Mouse (Mus musculus) liver, adult 2 months (tissue): ENCODE measurements around the gene N4bp1. TPM values are rescaled to one million over a fixed set of nuclear protein-coding genes. Genes with fewer than 3 reads are reported as not detected.

Source experiments
- DNase-seq: peaks from one replicate; pipeline ENCODE4 v3.0.0-alpha.2; 2011; ENCODE audit warnings: low read depth, low spot score; ENCODE audit errors: extremely low read depth
- H3K27ac ChIP-seq: fragments of 200-500 bp; replicated peaks from 2 replicates; pipeline ENCODE4 v1.5.1; 2012; ENCODE audit warnings: low read depth, mild to moderate bottlenecking, control low read depth, inconsistent platforms, low read length; ENCODE audit not compliant: insufficient read depth
- H3K27me3 ChIP-seq: fragments of 200-500 bp; 2 replicates; pipeline ENCODE4 v1.6.1; 2012; ENCODE audit warnings: mild to moderate bottlenecking, moderate library complexity, low read length, inconsistent platforms; ENCODE audit not compliant: control insufficient read depth, insufficient read depth
- H3K36me3 ChIP-seq: fragments of 200-500 bp; 2 replicates; pipeline ENCODE4 v1.6.1; 2012; ENCODE audit warnings: low read length, inconsistent platforms; ENCODE audit not compliant: control insufficient read depth, insufficient read depth
- H3K4me1 ChIP-seq: fragments of 200-500 bp; 2 replicates; pipeline ENCODE4 v1.6.1; 2011; ENCODE audit warnings: low read length; ENCODE audit not compliant: control insufficient read depth, insufficient read depth
- H3K4me3 ChIP-seq: fragments of 200-500 bp; 2 replicates; pipeline ENCODE4 v1.5.1; 2011; ENCODE audit warnings: low read depth, mild to moderate bottlenecking, control low read depth, low read length, moderate library complexity; ENCODE audit not compliant: insufficient read depth
- H3K79me2 ChIP-seq: fragments of 200-500 bp; 2 replicates; pipeline ENCODE4 v1.6.1; 2012; ENCODE audit warnings: inconsistent platforms, mild to moderate bottlenecking, low read length, moderate library complexity; ENCODE audit not compliant: control insufficient read depth, insufficient read depth
- H3K9ac ChIP-seq: fragments of 200-500 bp; 2 replicates; pipeline ENCODE4 v1.6.1; 2012; ENCODE audit warnings: low read depth, mild to moderate bottlenecking, control low read depth, inconsistent platforms, low read length
- CTCF ChIP-seq: fragments of 200-500 bp; IDR thresholded peaks from 2 replicates; pipeline ENCODE4 v1.5.1; 2011; ENCODE audit warnings: low read depth, low read length, control low read depth
- POLR2A ChIP-seq: fragments of 200-500 bp; IDR thresholded peaks from 2 replicates; pipeline ENCODE4 v1.6.1; 2011; ENCODE audit warnings: low read length, control low read depth; ENCODE audit not compliant: insufficient read depth; ENCODE audit errors: extremely low read depth
- WGBS: fragments of 180-500 bp; shearing (Covaris S2); methylation state at CpG from one replicate; pipeline ENCODE4 v1.1.7; 2018; 5-methylcytosine and 5-hydroxymethylcytosine counted together
- polyA plus RNA-seq: library from polyadenylated mRNA; depleted of rRNA; stranded (reverse); fragments of >200 nt; gene quantifications from 2 replicates; pipeline ENCODE4 v1.2.3, GENCODE M21; 2012
- total RNA-seq: library from RNA; depleted of rRNA; stranded (reverse); fragments of >200 nt; gene quantifications from 2 replicates; pipeline ENCODE4 v1.2.3, GENCODE M21; 2014

The N4bp1 gene
- total and polyA plus RNA-seq, 2 experiments = 3.5 to 5.1 TPM

- no peak overlapping the region for H3K27ac ChIP-seq
- no peaks in the 10 kb centered on the region for H3K4me1 ChIP-seq
- H3K27me3 ChIP-seq = no peaks in the 10 kb centered on the region; the same call in 1 of the 2 replicates
- H3K4me3 ChIP-seq = no peak overlapping the region
- H3K36me3 ChIP-seq = no peaks in the 10 kb centered on the region
- no peaks in the 10 kb centered on the region for H3K79me2 ChIP-seq
- DNase-seq = no peak
- H3K9ac ChIP-seq = no peak overlapping the region
- no peak for TF ChIP-seq POLR2A
- TF ChIP-seq CTCF = no peak
Observed at GRCm38 (mm10) chr8:86835881-86836280, 49.2 kb downstream of the N4bp1 start.

- TF ChIP-seq POLR2A (no peak), CTCF (no peak)
- Histone ChIP-seq H3K27me3 (no peaks in the 10 kb centered on the region; the same call in 1 of the 2 replicates), H3K9ac (no peak overlapping the region), H3K4me1 (no peaks in the 10 kb centered on the region), H3K79me2 (no peaks in the 10 kb centered on the region), H3K4me3 (no peak overlapping the region), H3K27ac (no peak overlapping the region), H3K36me3 (no peaks in the 10 kb centered on the region)
- no peak for DNase-seq
- WGBS = 90% methylated on average over 8 of the region's 8 CpGs
Observed at GRCm38 (mm10) chr8:86834496-86835260, 50.4 kb downstream of the N4bp1 start.

- Histone ChIP-seq H3K9ac (no peak overlapping the region), H3K27ac (no peak overlapping the region), H3K4me1 (no peaks in the 10 kb centered on the region), H3K36me3 (no peaks in the 10 kb centered on the region), H3K79me2 (no peaks in the 10 kb centered on the region), H3K27me3 (no peaks in the 10 kb centered on the region; the same call in 1 of the 2 replicates), H3K4me3 (no peak overlapping the region)
- 83% methylated on average over 1 of the region's 1 CpGs for WGBS
- TF ChIP-seq CTCF = no peak
- TF ChIP-seq POLR2A = no peak
- no peak for DNase-seq
Observed at GRCm38 (mm10) chr8:86833937-86834336, 51.1 kb downstream of the N4bp1 start.

- WGBS = 64% methylated on average over 2 of the region's 2 CpGs
Observed at GRCm38 (mm10) chr8:86828925-86829324, 56.1 kb downstream of the N4bp1 start.

GRCm38 (mm10) chr8:86827199-86827598 lies 57.9 kb downstream of the N4bp1 start:
- Histone ChIP-seq H3K27me3 (no peaks in the 10 kb centered on the region), H3K4me1 (no peaks in the 10 kb centered on the region), H3K4me3 (no peak overlapping the region), H3K79me2 (no peaks in the 10 kb centered on the region), H3K36me3 (no peaks in the 10 kb centered on the region), H3K27ac (no peak overlapping the region), H3K9ac (no peak overlapping the region)
- no peak for DNase-seq
- 95% methylated on average over 5 of the region's 5 CpGs for WGBS
- no peak for TF ChIP-seq POLR2A
- no peak for TF ChIP-seq CTCF

More at GRCm38 (mm10) chr8:86828925-86829324, 56.1 kb downstream of the N4bp1 start:
- TF ChIP-seq POLR2A (no peak), CTCF (0 out of 2 replicates have a peak, but pooled peaks have one; percentile 13)
- no peak for DNase-seq
- Histone ChIP-seq H3K9ac (no peak overlapping the region), H3K27ac (no peak overlapping the region), H3K4me3 (no peak overlapping the region), H3K4me1 (no peaks in the 10 kb centered on the region), H3K27me3 (no peaks in the 10 kb centered on the region; the same call in 1 of the 2 replicates), H3K36me3 (no peaks in the 10 kb centered on the region), H3K79me2 (no peaks in the 10 kb centered on the region)

- no peak overlapping the region for H3K4me3 ChIP-seq
- no peak for TF ChIP-seq CTCF
- no peak for TF ChIP-seq POLR2A
- no peak for DNase-seq
- no peaks in the 10 kb centered on the region for H3K79me2 ChIP-seq
- no peaks in the 10 kb centered on the region for H3K4me1 ChIP-seq
- no peaks in the 10 kb centered on the region for H3K27me3 ChIP-seq
- H3K27ac ChIP-seq = no peak overlapping the region
- no peaks in the 10 kb centered on the region for H3K36me3 ChIP-seq
- no peak overlapping the region for H3K9ac ChIP-seq
Observed at GRCm38 (mm10) chr8:86826538-86826937, 58.5 kb downstream of the N4bp1 start.
